Mouse (Mus musculus): ENCODE results near the gene Pphln1.

GRCm38 (mm10) chr15:93435998-93436397 lies 37.8 kb downstream of the Pphln1 start:
- TF ChIP-seq ZC3H11A (IDR thresholded peaks at IDR 0.05; ENCODE audit: borderline replicate concordance, low read depth, low read length), result no peak
- no peak for TF ChIP-seq HCFC1 (IDR thresholded peaks at IDR 0.05; ENCODE audit: borderline replicate concordance, insufficient read depth, low read length)
- TF ChIP-seq CHD2 (IDR thresholded peaks at IDR 0.05; ENCODE audit: low read depth, low read length), result no peak
- no peak for TF ChIP-seq MAFK (IDR thresholded peaks at IDR 0.05; ENCODE audit: insufficient read depth, low read depth, low read length)
- no peak for TF ChIP-seq ZNF384 (IDR thresholded peaks at IDR 0.05; ENCODE audit: low read depth, low read length)
